Mouse (Mus musculus) adipocyte (in vitro differentiated cells): ENCODE measurements at regions not wholly inside any gene's neighbourhood (a gene's known extent, or its start where the extent isn't known, plus 50 kb on each side); places are given as distances from the start of the nearest gene placed in this dataset.

Experiments used
- DNase-seq: peaks from one replicate; pipeline ENCODE4 v3.0.0-alpha.2; 2016; ENCODE audit warnings: low spot score

DNA sequence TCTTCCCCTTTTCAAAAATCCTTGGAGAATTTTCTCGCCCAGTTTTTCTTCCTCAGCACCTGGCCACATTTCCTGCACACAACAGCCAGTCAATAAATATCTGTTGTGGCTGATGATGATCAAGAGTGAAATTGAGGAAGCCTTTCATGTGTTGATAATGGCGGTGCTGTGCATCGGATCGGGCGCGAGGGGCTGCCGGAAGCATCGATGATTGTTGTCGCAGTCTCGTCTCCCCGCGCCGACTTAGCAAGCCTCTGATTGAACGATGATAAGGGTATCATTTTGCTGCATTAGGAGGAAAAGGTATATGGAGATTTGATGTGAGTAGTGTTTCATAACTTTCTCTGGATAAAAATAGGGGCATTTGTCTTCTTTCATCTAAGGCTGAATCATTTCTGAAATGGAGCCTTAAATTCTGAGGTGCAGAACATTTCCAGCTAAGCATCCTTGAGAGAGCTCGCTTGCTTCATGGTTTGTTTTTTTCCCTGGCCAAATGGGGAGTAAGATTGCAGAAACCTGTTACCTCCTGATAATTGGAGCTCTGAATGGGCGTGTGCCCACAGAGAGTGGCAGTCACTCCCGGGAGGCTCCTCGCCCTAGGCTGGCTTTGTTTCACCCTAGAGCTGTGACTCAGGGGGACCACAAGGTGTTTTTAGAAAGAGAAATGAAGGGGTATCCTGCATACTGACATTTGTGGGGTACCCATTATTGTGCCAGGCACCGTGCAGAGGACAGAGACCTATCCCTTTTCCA is 94.8 kb upstream of the Podxl start:
- DNase-seq = no peak

GRCm38 (mm10) chr6:31650791-31651476 is 87.2 kb upstream of the Podxl start:
- DNase-seq = no peak

- peak; percentile 14 for DNase-seq
Measured at GRCm38 (mm10) chr6:31645261-31645660, 81.5 kb upstream of the Podxl start.

DNA sequence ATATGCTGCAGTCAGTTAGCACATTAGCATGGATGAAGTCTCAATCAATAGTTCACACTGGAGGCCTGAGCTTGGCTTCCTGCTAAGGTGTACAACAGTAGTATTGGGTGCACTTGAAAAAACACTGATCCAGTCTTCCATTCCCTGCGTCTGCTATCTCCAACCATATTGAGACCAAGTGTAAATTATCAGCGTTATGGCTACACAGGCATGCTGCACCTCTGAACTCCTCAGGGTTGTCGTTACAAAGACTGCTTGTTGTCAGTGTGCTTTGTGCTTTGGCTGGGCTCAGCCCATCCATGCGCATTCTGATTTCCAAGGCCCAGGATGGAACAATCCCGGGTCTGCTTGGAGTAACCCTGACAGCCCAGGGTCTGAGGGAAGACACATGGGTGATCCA is 80.7 kb upstream of the Podxl start:
- DNase-seq = no peak

DNA sequence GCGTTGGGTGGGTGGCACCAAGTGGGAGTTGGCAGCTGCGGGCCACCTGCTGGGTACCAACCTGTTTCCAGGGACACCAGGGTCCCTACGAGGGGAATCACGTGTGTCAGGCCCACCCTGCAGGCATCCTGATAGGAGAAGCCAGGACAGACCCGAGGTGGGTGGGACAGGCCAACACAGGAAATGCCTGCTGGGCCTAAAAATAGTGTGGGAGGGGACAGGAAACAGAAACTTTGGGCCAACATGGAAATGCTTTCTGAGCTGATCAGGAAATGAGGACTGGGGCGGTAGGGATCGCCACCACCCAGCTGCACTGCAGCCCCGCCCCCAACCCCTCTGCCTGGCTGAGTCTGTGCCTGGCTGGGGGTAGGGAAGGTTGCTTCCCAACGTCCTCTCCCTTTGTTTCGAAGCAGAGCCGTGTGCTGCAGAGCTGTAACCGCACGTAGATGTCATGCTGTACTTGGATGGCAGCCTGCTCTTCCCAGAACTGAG is 78.7 kb upstream of the Podxl start:
- no peak for DNase-seq

- DNase-seq = no peak
Measured at GRCm38 (mm10) chr6:31640745-31641144, 77.0 kb upstream of the Podxl start.

- DNase-seq = peak; percentile 73
Measured at GRCm38 (mm10) chr6:31639460-31639859, 75.7 kb upstream of the Podxl start.

- no peak for DNase-seq
Measured at GRCm38 (mm10) chr6:31638434-31639220, 74.8 kb upstream of the Podxl start.

GRCm38 (mm10) chr6:31637371-31638052 is 73.7 kb upstream of the Podxl start:
- DNase-seq = no peak

- DNase-seq = no peak
Measured at GRCm38 (mm10) chr6:31636954-31637353, 73.2 kb upstream of the Podxl start.

DNA sequence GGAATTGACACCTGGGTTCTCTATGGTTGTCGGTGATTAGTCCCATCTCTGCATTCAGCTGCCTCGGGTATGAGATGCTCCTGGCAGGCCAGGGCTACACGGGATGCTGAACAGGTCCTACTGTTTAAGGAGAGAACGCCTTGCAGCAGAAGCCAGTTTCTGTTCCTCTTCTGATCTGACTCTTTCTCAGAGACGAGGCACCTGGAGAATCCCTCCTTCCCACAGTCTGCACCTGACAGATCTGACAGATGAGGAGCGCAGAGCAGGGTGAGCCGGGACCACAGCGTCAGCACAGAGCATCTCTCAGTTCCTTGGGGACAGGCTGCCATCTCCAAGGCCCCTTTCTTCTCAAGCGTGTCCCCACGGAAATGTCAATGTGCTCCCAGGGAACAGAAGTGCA is 68.7 kb upstream of the Podxl start:
- no peak for DNase-seq

DNA sequence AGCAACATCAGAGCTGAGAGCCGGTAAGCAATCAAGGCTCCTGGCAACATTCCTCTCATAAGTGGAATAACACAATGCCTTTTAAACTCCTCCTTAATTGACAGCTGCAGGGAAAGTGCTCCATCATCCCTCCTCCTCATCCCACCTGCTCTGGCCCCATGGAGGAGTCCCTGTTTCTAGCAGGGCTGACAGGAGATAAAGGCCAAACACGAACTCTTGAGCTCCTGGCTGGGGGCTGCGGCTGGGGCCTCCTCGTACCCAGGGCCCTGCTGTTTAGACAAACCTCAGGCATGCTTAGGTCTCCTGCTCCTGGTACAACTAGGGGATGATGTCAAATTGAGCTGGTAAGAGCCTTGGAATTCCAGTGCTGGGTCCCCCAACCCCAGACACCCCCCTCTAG is 66.2 kb upstream of the Podxl start:
- DNase-seq = no peak

GRCm38 (mm10) chr6:31627912-31628311 is 64.1 kb upstream of the Podxl start:
- no peak for DNase-seq

GRCm38 (mm10) chr6:31625055-31625454 is 61.3 kb upstream of the Podxl start:
- no peak for DNase-seq

DNA sequence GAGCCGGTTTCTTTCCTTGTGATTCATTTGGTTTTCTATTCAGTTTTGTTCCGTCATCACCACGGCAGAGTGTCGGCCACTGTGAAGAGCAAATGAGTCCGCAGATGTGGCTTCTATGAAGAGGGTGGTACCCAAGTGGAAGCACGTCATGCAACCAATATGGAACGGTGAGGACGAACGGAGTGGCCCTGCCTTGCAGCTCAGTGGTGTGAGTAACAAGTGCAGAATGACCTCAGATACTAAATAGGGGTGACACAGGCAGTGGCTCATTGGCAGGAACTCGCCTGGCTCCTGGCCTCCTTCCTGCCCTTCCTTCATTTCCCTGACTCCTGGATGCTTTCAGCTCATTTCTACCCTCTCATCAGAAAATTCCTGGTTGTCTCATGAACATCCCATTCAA is 60.6 kb upstream of the Podxl start:
- no peak for DNase-seq

- no peak for DNase-seq
Measured at GRCm38 (mm10) chr6:31621023-31621422, 57.2 kb upstream of the Podxl start.

DNA sequence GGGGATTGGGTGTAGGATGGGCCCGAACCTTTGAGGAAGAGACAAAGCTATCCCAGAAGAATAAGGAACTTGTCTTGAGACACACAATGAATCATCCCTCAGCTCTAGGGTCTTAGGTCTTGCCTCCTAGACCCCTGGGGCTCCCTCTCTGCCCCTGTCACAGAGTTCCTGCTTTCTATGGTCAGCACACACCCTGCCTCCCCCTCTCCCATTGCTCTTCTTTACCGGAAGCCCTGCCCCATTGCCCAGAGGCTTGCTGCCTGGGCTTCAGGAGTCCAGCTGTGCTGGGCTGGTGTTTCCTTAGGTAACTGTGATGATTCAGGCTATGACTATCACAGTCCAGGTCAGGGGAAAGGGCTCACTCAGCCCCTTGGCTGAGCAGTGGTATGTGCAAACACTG is 55.1 kb upstream of the Podxl start:
- no peak for DNase-seq

DNA sequence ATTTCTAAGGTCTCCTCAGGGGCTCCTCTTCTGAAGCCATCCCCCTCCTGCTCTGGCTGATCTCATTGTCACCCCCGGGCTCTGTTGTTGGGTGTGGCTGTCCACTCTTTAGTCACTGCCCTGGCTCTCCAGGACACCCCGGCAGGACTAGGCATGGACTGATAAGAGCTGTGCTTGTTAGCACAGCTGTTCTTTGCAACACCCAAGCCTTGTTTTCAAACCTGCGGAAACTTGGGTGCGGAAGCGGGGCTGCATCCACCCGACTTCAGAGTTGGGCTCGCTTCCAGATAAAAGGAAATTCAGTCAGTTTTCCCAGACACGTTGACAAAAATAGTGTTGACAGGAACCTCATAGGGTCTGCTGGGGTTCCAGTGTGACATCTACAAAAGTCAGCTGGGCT is 53.6 kb upstream of the Podxl start:
- no peak for DNase-seq

GRCm38 (mm10) chr6:31615426-31615970 is 51.7 kb upstream of the Podxl start:
- no peak for DNase-seq

DNA sequence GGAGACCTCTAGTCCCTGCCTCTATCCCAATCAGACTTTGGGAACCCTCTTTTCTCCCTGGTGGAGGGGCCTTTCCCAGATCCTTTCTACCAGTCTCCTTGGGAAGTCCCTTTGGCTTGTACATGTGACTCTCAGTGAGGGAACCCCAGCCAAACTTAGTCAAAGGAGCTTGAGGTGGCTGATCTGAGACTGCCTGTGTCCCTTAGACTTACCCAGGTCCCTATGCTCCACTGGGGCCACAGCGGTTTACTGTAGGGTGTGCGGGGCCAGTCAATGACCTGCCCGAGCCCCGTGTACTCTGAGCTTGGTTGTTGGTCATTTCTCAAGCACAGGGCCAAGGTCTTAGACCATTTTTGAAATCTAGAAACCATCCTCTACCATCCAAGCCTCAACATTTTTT is 50.8 kb upstream of the Podxl start:
- no peak for DNase-seq

DNA sequence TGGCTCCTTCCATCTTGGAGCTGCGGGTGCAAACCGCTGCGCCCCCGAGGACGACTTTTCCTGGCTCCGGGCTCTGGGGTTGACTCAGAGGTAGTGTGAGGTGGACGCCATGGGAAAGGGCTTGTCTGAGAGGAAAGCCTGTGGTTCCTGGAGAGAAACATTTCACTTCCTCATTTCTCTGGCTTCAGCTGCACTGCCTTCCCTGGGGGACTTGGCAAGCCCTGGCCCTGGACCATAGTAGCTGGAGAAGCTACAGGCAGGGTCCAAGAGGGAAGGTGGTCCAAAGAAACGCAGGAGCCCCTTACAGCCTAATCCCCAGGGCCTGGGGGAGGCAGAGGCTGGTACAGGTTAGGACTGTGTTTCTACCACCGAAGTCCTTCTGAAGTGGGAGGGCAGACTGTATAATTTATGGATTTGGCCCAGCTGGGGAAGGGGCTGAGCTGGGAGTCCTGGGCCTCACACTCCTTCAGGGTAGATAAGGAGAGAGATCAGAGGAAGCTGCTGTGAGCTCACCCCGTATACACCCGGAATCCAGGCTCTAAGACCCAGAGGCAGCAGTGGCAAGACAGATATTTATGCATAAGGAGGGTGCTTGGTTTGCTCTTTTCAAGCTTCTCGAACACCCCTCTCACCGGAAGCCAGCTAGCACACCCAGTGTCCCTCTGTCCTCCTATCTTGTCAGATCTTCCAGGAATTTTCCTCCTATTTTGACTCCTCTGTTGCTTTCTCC is 50.0 kb upstream of the Podxl start:
- no peak for DNase-seq
